Mouse (Mus musculus) olfactory bulb, adult 2 months (tissue): ENCODE data around the gene Fitm1.

ENCODE experiments used
- CTCF ChIP-seq: fragments of 200-500 bp; IDR thresholded peaks from 2 replicates; pipeline ENCODE4 v1.5.1; 2012; ENCODE audit warnings: low read depth, mild to moderate bottlenecking, low read length, moderate library complexity; ENCODE audit not compliant: insufficient read depth
- POLR2A ChIP-seq: fragments of 200-500 bp; IDR thresholded peaks from 2 replicates; pipeline ENCODE4 v1.6.1; 2012; ENCODE audit warnings: mild to moderate bottlenecking, low read depth, low read length, moderate library complexity; ENCODE audit not compliant: insufficient read depth

GRCm38 (mm10) chr14:55617822-55618221 lies 42.4 kb downstream of the Fitm1 start, which contains the start of gene Rec8:
- TF ChIP-seq CTCF, result no peak
- TF ChIP-seq POLR2A, result no peak
